Mouse (Mus musculus) embryonic facial prominence, embryonic 11.5 days (tissue): ENCODE data around the gene Ogfod3. TPM values are rescaled to one million over a fixed set of nuclear protein-coding genes. Genes with fewer than 3 reads are reported as not detected.

Experiments
- ATAC-seq: fragments of 200-750 bp; cut with Nextera tagmentation; replicated peaks from 2 replicates; pipeline ENCODE4 v1.8.0; 2017; ENCODE audit warnings: low read depth; ENCODE audit not compliant: insufficient number of reproducible peaks, low FRiP score, low TSS enrichment
- DNase-seq: peaks from one replicate; pipeline ENCODE4 v3.0.0-alpha.2; 2015; ENCODE audit warnings: low spot score
- H3K27ac ChIP-seq: fragments of 300-500 bp; sonication (generic); replicated peaks from 2 replicates; pipeline ENCODE4 v1.5.1; 2014; ENCODE audit warnings: mild to moderate bottlenecking, low read depth, low read length, control low read depth
- H3K27me3 ChIP-seq: fragments of 300-500 bp; sonication (generic); 2 replicates; pipeline ENCODE4 v1.6.1; 2014; ENCODE audit warnings: mild to moderate bottlenecking, low read length, moderate library complexity, mixed read lengths; ENCODE audit not compliant: control insufficient read depth, insufficient read depth
- H3K36me3 ChIP-seq: fragments of 300-500 bp; sonication (generic); replicated peaks from 2 replicates; pipeline ENCODE4 v1.6.1; 2014; ENCODE audit warnings: low read depth, mild to moderate bottlenecking, low read length, moderate library complexity, mixed read lengths; ENCODE audit not compliant: control insufficient read depth, insufficient read depth
- H3K4me1 ChIP-seq: fragments of 300-500 bp; sonication (generic); 2 replicates; pipeline ENCODE4 v1.6.1; 2014; ENCODE audit warnings: low read length, mixed read lengths; ENCODE audit not compliant: control insufficient read depth, insufficient read depth
- H3K4me2 ChIP-seq: fragments of 300-500 bp; sonication (generic); 2 replicates; pipeline ENCODE4 v1.6.1; 2014; ENCODE audit warnings: low read depth, mild to moderate bottlenecking, control low read depth, low read length, moderate library complexity
- H3K4me3 ChIP-seq: fragments of 300-500 bp; sonication (generic); 2 replicates; pipeline ENCODE4 v1.5.1; 2014; ENCODE audit warnings: low read depth, low read length, control low read depth
- H3K9ac ChIP-seq: fragments of 300-500 bp; sonication (generic); replicated peaks from 2 replicates; pipeline ENCODE4 v1.6.1; 2014; ENCODE audit warnings: mild to moderate bottlenecking, control low read depth, low read length
- H3K9me3 ChIP-seq: fragments of 300-500 bp; sonication (generic); replicated peaks from 2 replicates; pipeline ENCODE4 v1.6.1; 2016; ENCODE audit warnings: mild to moderate bottlenecking, low read length, inconsistent platforms, mixed read lengths; ENCODE audit not compliant: control insufficient read depth
- WGBS: fragments of 180-500 bp; shearing (Covaris S2); extraction: QIAGEN DNeasy Blood & Tissue Kit; methylation state at CpG from one replicate; pipeline ENCODE4 v1.1.7; 2014; 5-methylcytosine and 5-hydroxymethylcytosine counted together
- polyA plus RNA-seq: library from polyadenylated mRNA; unstranded; fragments of >200 nt; fragmentation: Nextera tagmentation; extraction: Ambion mirVana; gene quantifications from 2 replicates; pipeline ENCODE4 v1.2.1, GENCODE M21; 2014

Gene Ogfod3
- polyA plus RNA-seq, 1 experiment from 2014 or later: 16.0 TPM

- no peak overlapping the region for H3K4me3 ChIP-seq
- no peak overlapping the region for H3K27ac ChIP-seq
- no peaks in the 10 kb centered on the region for H3K27me3 ChIP-seq
- DNase-seq: no peak
- H3K9ac ChIP-seq: no peak overlapping the region
- no peak overlapping the region for H3K4me2 ChIP-seq
- ATAC-seq: no peak
- WGBS: 62% methylated on average over 1 of the region's 1 CpGs
- H3K36me3 ChIP-seq: no peaks in the 10 kb centered on the region
- H3K9me3 ChIP-seq: no peaks in the 10 kb centered on the region
- no peaks in the 10 kb centered on the region for H3K4me1 ChIP-seq
Measured at GRCm38 (mm10) chr11:121129616-121130015, 74.9 kb downstream of the Ogfod3 start.

Other genes with a start within 250 kb of the Ogfod3 start
- gene Csnk1d, start 213.4 kb downstream of the Ogfod3 start, polyA plus RNA-seq: 60.3 and 66.1 TPM in 2 replicates
- not detected in 2 replicates for gene Cd7, start 165.3 kb downstream of the Ogfod3 start, polyA plus RNA-seq
- gene Sectm1b, start 141.1 kb downstream of the Ogfod3 start, polyA plus RNA-seq: not detected in 2 replicates
- gene Sectm1a, start 123.5 kb downstream of the Ogfod3 start, polyA plus RNA-seq: not detected in 2 replicates
- gene Tex19.2, start 86.0 kb downstream of the Ogfod3 start, polyA plus RNA-seq: not detected in 2 replicates
- 0.24 TPM in 1 of 2 replicates, not detected in the other for gene Tex19.1, start 58.6 kb downstream of the Ogfod3 start, polyA plus RNA-seq
- 0.17 TPM in 1 of 2 replicates, not detected in the other for gene Uts2r, start 44.4 kb downstream of the Ogfod3 start, polyA plus RNA-seq
- gene Hexdc, start 278 bp downstream of the Ogfod3 start, polyA plus RNA-seq: 5.4 and 6.3 TPM in 2 replicates
- 30.2 and 38.1 TPM in 2 replicates for gene Cybc1, start 24.6 kb upstream of the Ogfod3 start, polyA plus RNA-seq
- gene Narf, start 32.5 kb upstream of the Ogfod3 start, polyA plus RNA-seq: 62.2 and 66.4 TPM in 2 replicates
- gene Foxk2, start 55.3 kb upstream of the Ogfod3 start, polyA plus RNA-seq: 13.4 and 18.1 TPM in 2 replicates
- 117 and 119 TPM in 2 replicates for gene Wdr45b, start 149.7 kb upstream of the Ogfod3 start, polyA plus RNA-seq
- gene Rab40b, start 183.5 kb upstream of the Ogfod3 start, polyA plus RNA-seq: 3.6 and 4.9 TPM in 2 replicates
- 8.4 and 8.7 TPM in 2 replicates for gene Fn3krp, start 216.7 kb upstream of the Ogfod3 start, polyA plus RNA-seq
- 0.33 and 0.70 TPM in 2 replicates for gene Fn3k, start 230.2 kb upstream of the Ogfod3 start, polyA plus RNA-seq
- gene Tbcd, start 247.2 kb upstream of the Ogfod3 start, polyA plus RNA-seq: 31.1 and 36.6 TPM in 2 replicates